Mouse (Mus musculus): ENCODE data around the gene Sufu. TPM values are rescaled to one million over a fixed set of nuclear protein-coding genes. Genes with fewer than 3 reads are reported as not detected.

The Sufu gene
- polyA plus RNA-seq, 1 experiment from 2014 or later: 15.2 TPM

DNA sequence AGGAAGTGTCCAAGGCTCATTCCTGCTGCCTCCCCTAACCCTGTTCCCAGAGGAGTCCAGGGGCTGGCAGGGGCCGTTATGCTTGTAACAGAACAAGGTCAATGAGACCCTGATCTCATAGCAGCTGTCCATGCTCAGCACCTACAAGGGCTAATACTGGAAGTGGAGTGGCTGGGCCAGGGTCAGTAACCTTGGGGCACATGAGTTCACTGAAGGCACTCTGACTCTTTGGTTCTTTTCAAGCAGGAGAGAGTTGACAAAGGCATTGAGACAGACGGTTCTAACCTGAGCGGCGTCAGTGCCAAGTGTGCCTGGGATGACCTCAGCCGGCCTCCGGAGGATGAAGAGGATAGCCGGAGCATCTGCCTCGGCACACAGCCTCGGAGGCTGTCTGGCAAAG lies 56.2 kb downstream of the Sufu start:
- Histone ChIP-seq H3K9ac (no peak overlapping the region), H3K27ac (peak overlapping the region; percentile 90), H3K36me3 (0 out of 2 replicates have a peak, but pooled peaks cover 3% of the 10 kb centered on the region), H3K4me3 (no peak overlapping the region), H3K9me3 (replicated peaks) (no peaks in the 10 kb centered on the region), H3K4me2 (no peak overlapping the region), H3K4me1 (replicated peaks) (peaks cover 72% of the 10 kb centered on the region), H3K27me3 (no peaks in the 10 kb centered on the region)
- WGBS: 82% methylated on average over 9 of the region's 9 CpGs
- ATAC-seq (replicated peaks; ENCODE audit: insufficient number of reproducible peaks, insufficient read depth, low FRiP score, low read depth): no peak

DNA sequence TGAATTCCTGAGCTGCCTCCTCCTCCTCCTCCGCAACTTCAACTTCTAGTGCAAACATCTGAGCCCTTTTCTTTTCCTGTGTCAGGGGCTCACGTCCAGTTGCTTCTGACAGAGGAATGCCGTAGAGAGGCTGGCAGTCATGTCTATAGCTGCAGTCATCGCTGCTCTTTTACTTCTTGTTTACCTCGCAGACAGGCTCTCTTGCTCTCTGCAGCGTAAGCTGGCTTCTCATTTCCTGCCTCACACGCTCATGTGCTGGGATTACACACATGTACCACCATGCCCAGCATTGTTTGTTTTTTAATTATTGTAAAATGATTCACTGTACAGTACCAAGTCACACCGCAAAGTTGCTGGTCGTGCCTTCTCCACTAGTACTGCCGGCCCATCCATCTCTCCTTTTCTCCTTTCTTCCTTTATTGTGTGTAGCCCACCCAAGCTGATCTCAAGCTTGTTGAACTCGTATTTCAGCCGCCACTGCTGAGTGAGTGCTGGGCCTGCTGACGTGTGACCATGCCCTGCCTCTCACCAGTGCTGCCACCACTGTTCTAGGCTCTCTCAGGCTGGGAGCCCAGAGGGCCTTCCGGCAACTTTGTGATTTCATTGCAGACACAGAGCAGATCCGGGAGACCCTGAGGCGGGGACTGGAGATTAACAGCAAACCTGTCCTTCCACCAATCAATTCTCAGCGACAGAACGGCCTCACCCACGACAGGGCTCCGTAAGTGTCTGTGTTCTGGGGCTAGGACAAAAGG lies 57.6 kb downstream of the Sufu start:
- peak; percentile 28 for ATAC-seq (replicated peaks; ENCODE audit: insufficient number of reproducible peaks, insufficient read depth, low FRiP score, low read depth)
- H3K36me3 ChIP-seq: 0 out of 2 replicates have a peak, but pooled peaks cover 3% of the 10 kb centered on the region

DNA sequence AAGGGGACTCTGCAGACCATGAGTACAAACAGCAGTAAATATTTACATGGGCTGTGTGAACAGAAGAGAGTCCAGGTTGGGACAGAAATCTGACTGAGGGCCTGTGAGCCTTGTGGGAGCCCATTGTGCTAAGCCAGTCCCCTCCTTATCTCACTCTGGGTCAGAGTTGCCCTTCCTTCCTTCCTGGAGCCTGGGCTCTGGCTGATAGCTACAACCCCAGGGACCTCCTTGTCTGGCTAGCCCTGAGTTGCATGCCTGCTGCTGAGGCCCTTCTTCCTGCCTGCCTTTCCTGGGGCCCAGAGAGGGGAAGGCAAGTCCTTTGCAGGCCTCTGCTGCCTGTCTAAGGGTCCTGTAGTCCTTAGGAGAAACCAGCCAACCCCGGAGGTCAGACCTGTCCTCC lies 58.3 kb downstream of the Sufu start:
- WGBS: 9% methylated on average over 1 of the region's 1 CpGs
- H3K9ac ChIP-seq: peak overlapping the region; percentile 9; the same call in 1 of the 2 replicates
- H3K4me3 ChIP-seq: no peak overlapping the region
- H3K27me3 ChIP-seq: no peaks in the 10 kb centered on the region
- ATAC-seq (replicated peaks; ENCODE audit: insufficient number of reproducible peaks, insufficient read depth, low FRiP score, low read depth): peak; percentile 68
- H3K36me3 ChIP-seq: 0 out of 2 replicates have a peak, but pooled peaks cover 3% of the 10 kb centered on the region
- H3K4me1 ChIP-seq (replicated peaks): peaks cover 80% of the 10 kb centered on the region
- peak overlapping the region; percentile 23 for H3K4me2 ChIP-seq
- H3K9me3 ChIP-seq (replicated peaks): no peaks in the 10 kb centered on the region
- H3K27ac ChIP-seq: peak overlapping the region; percentile 90

More for the DNA sequence above, 57.6 kb downstream of the Sufu start:
- H3K9ac ChIP-seq: 0 out of 2 replicates have a peak overlapping the region, but pooled peaks have one; percentile 9
- H3K4me3 ChIP-seq: no peak overlapping the region
- 28% methylated on average over 20 of the region's 20 CpGs for WGBS
- peaks cover 76% of the 10 kb centered on the region for H3K4me1 ChIP-seq (replicated peaks)
- no peaks in the 10 kb centered on the region for H3K9me3 ChIP-seq (replicated peaks)
- H3K27me3 ChIP-seq: no peaks in the 10 kb centered on the region
- peak overlapping the region; percentile 90 for H3K27ac ChIP-seq
- peak overlapping the region; percentile 23 for H3K4me2 ChIP-seq

DNA sequence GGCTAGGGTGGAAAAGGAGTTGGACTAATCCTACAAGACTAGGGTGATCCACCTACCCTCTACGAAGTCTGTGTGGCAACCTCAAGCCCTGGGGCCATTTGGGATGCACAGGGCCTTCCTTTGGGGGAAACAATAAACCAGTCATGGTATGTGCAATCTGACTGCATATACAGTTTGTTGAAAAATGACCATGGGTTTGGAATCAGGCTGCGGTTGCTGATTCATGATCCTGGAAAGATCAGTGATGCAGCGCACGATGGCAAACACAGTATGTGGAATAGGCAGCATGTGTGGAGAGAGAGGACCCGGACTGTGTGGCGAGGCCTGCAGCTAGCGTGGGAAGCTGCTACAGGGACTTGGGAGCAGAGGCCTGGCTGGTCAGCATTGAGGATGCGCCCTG lies 58.9 kb downstream of the Sufu start:
- peaks cover 86% of the 10 kb centered on the region for H3K4me1 ChIP-seq (replicated peaks)

DNA sequence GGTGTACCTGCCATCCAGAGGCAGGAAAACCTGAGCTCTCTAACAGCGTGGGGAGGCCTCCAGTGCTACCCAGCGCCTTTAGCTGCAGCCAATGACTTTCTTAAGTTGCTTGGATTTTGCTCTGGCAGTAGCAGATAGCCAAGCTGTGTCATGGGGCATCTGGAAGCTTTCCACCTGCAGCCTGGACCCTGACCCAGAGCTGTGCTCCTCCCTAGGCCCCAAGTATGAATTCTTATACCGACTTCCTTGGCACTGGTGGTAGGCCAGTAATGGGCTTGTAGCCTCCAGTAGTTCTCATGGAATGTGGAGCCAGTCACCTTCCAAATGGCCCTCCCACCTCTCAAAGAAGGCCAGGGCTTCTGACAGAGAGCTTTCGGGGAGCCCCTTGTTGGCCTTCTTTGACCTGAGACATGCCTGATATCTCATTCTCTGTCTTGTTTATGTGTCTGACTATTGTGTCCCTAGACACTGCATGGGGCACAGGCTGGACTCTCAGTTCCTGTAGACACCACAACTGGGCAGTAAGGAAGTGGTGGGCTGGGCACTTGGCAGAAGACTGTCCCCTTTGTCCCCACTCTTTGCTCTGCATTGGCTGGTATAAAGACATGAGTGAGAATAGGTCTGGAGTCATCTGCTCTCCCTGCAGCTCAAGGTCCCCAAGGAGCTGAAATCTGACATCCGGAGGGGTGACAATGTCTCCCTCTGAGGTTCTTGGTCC lies 59.5 kb downstream of the Sufu start:
- H3K4me1 ChIP-seq (replicated peaks): peaks cover 90% of the 10 kb centered on the region
- H3K9me3 ChIP-seq (replicated peaks): no peaks in the 10 kb centered on the region
- no peak overlapping the region for H3K4me3 ChIP-seq
- H3K9ac ChIP-seq: 0 out of 2 replicates have a peak overlapping the region, but pooled peaks have one; percentile 24
- ATAC-seq (replicated peaks; ENCODE audit: insufficient number of reproducible peaks, insufficient read depth, low FRiP score, low read depth): no peak
- no peaks in the 10 kb centered on the region for H3K27me3 ChIP-seq
- H3K4me2 ChIP-seq: no peak overlapping the region
- H3K27ac ChIP-seq: peak overlapping the region; percentile 90
- 0 out of 2 replicates have a peak, but pooled peaks cover 3% of the 10 kb centered on the region for H3K36me3 ChIP-seq
- WGBS: 68% methylated on average over 5 of the region's 5 CpGs

More for the DNA sequence above, 58.9 kb downstream of the Sufu start:
- WGBS: 84% methylated on average over 8 of the region's 8 CpGs
- no peak overlapping the region for H3K4me3 ChIP-seq
- no peaks in the 10 kb centered on the region for H3K27me3 ChIP-seq
- peak overlapping the region; percentile 90 for H3K27ac ChIP-seq
- H3K9me3 ChIP-seq (replicated peaks): no peaks in the 10 kb centered on the region
- no peak for ATAC-seq (replicated peaks; ENCODE audit: insufficient number of reproducible peaks, insufficient read depth, low FRiP score, low read depth)
- H3K36me3 ChIP-seq: 0 out of 2 replicates have a peak, but pooled peaks cover 3% of the 10 kb centered on the region
- H3K9ac ChIP-seq: peak overlapping the region; percentile 24
- peak overlapping the region; percentile 23 for H3K4me2 ChIP-seq

DNA sequence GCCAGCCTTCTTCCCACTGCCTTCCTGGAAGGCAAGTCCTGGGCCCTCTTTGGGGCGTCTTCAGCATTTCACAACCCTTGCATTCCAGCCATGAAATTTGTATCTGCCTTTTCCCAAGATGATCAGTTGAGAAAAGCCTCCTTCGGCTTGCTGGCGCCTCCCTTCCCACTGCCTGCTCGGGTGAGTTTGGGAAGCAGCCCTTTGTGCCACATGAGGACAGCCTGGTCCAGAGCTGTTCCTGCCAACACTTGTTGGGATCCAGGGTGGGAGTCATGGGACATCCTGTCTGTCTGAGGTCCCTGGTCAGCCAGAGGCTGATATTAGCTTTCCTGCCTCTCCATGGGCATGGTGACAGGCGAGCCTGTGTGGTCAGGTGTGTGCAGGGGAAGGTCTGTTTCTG lies 61.1 kb downstream of the Sufu start:
- WGBS: 79% methylated on average over 5 of the region's 5 CpGs
- 0 out of 2 replicates have a peak, but pooled peaks cover 3% of the 10 kb centered on the region for H3K36me3 ChIP-seq

DNA sequence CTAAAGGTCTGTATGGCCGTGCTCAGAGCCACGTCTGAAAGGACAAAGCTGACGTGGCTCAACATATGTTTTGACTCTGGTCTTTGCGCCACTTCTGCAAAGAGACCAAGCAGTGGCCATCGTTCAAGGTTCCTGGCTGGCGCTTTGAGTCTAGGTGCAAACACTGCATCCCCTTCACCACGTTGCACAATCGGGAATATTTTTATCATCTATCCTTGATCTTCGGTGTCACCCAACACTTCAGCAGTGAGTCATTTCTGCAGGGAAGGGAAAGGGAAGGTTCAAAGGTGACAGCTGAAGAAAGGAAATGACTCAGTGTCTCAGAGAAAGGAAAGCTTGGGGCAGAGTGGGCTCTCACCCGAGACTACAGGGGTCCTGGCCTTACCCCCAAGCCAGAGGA lies 62.6 kb downstream of the Sufu start:
- no peaks in the 10 kb centered on the region for H3K27me3 ChIP-seq
- WGBS: 44% methylated on average over 10 of the region's 10 CpGs
- 0 out of 2 replicates have a peak, but pooled peaks cover 8% of the 10 kb centered on the region for H3K36me3 ChIP-seq
- H3K4me1 ChIP-seq (replicated peaks): peaks cover 66% of the 10 kb centered on the region
- ATAC-seq (replicated peaks; ENCODE audit: insufficient number of reproducible peaks, insufficient read depth, low FRiP score, low read depth): no peak
- H3K9me3 ChIP-seq (replicated peaks): no peaks in the 10 kb centered on the region
- H3K27ac ChIP-seq: peak overlapping the region; percentile 80
- no peak overlapping the region for H3K4me3 ChIP-seq
- H3K9ac ChIP-seq: peak overlapping the region; percentile 1; the same call in 1 of the 2 replicates
- no peak overlapping the region for H3K4me2 ChIP-seq

More for the DNA sequence above, 61.1 kb downstream of the Sufu start:
- Histone ChIP-seq H3K9ac (no peak overlapping the region), H3K4me3 (no peak overlapping the region), H3K27ac (peak overlapping the region; percentile 21), H3K9me3 (replicated peaks) (no peaks in the 10 kb centered on the region), H3K4me1 (replicated peaks) (peaks cover 79% of the 10 kb centered on the region), H3K27me3 (no peaks in the 10 kb centered on the region), H3K4me2 (no peak overlapping the region)
- ATAC-seq (replicated peaks; ENCODE audit: insufficient number of reproducible peaks, insufficient read depth, low FRiP score, low read depth): no peak

DNA sequence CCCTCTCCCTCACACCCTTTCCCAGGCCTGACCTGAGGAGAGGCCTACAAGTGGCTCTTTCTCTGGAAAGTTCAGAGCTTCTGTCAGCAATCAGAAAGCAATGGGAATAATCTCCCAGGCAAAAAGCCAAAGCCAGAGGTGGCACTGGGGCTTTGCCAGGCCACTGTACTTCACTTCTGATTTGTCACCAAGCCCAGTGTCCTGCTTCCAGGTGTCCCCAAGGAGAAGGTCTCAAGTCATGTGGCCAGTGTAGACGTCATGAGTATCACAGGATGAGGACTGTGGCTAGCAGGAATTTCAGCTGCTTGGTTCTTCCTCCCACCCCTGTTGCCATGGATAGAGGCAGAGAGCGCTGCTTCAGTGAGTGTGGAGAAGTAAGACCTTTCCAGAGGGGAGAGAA lies 63.2 kb downstream of the Sufu start:
- peak overlapping the region; percentile 80 for H3K27ac ChIP-seq
- H3K4me3 ChIP-seq: no peak overlapping the region
- 0 out of 2 replicates have a peak, but pooled peaks cover 8% of the 10 kb centered on the region for H3K36me3 ChIP-seq
- 40% methylated on average over 2 of the region's 2 CpGs for WGBS
- peak; percentile 56; the same call in 1 of the 2 replicates for ATAC-seq (replicated peaks; ENCODE audit: insufficient number of reproducible peaks, insufficient read depth, low FRiP score, low read depth)
- no peak overlapping the region for H3K4me2 ChIP-seq
- H3K27me3 ChIP-seq: no peaks in the 10 kb centered on the region
- no peak overlapping the region for H3K9ac ChIP-seq
- peaks cover 59% of the 10 kb centered on the region for H3K4me1 ChIP-seq (replicated peaks)
- no peaks in the 10 kb centered on the region for H3K9me3 ChIP-seq (replicated peaks)

DNA sequence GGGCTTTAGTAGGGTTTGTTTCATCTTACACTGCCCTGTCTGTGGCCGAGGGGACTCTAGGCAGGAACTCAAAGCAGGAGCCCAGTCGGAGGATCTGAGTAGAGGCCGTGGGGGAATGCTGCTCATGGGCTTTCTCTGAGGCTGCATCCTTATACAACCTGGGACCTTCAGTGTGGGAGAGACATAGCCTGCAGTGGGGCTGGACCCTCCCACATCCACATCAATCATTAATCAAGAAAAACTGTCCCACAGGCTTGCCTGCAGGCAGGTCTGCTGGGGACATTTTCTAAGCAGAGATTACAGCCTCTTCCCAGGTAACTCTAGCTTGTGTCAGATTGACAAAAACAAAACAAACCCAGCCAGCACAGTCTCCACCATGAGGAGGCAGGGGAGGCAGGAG lies 65.9 kb downstream of the Sufu start:
- no peak overlapping the region for H3K4me3 ChIP-seq
- H3K9ac ChIP-seq: no peak overlapping the region
- H3K9me3 ChIP-seq (replicated peaks): no peaks in the 10 kb centered on the region
- H3K27ac ChIP-seq: no peak overlapping the region
- H3K36me3 ChIP-seq: 0 out of 2 replicates have a peak, but pooled peaks cover 5% of the 10 kb centered on the region
- peaks cover 40% of the 10 kb centered on the region for H3K4me1 ChIP-seq (replicated peaks)
- WGBS: 81% methylated on average over 3 of the region's 3 CpGs
- no peak for ATAC-seq (replicated peaks; ENCODE audit: insufficient number of reproducible peaks, insufficient read depth, low FRiP score, low read depth)
- no peak overlapping the region for H3K4me2 ChIP-seq
- H3K27me3 ChIP-seq: no peaks in the 10 kb centered on the region

DNA sequence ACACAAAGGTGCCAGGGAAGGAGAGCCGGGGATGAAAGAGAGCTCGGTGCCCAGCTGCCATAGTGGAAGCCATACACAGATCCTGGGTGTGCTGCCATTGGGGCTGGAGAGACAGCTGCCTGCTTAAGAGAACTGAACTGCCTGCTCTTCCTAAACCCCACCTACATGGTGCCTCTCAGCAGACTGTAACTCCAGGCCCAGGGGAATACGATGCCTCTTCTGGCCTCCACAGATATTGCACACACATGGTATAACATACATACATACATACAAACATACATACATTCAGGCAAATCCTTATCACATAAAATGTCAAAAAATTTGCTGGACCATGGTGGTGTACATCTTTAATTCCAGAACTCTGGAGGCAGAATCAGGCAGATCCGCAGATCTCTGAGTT lies 66.8 kb downstream of the Sufu start:
- Histone ChIP-seq H3K4me2 (no peak overlapping the region), H3K27ac (no peak overlapping the region), H3K9me3 (replicated peaks) (no peaks in the 10 kb centered on the region), H3K36me3 (0 out of 2 replicates have a peak, but pooled peaks cover 8% of the 10 kb centered on the region), H3K9ac (no peak overlapping the region), H3K4me3 (no peak overlapping the region), H3K4me1 (replicated peaks) (peaks cover 33% of the 10 kb centered on the region), H3K27me3 (no peaks in the 10 kb centered on the region)
- no peak for ATAC-seq (replicated peaks; ENCODE audit: insufficient number of reproducible peaks, insufficient read depth, low FRiP score, low read depth)
- WGBS: 94% methylated on average over 4 of the region's 4 CpGs

DNA sequence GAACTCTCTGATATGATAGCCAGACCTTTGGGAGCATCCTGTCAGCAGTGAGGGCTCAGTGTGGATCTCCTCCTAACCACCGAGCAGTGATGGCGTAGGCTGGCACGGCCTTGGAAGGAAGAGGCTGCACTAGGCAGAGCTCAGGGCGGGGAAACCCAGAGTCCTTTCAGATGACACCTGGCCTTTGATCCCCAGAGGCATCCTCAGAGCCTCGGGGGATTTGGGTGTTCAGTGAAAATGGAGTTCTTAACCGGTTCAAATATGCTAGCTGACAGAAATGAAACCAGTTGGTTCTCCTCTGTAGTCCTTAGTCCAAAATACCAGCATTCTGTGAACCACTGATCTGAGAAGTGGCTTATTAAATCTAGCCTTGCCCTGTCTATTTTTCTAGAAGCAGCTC lies 69.5 kb downstream of the Sufu start:
- ATAC-seq (replicated peaks; ENCODE audit: insufficient number of reproducible peaks, insufficient read depth, low FRiP score, low read depth): no peak
- H3K36me3 ChIP-seq: 0 out of 2 replicates have a peak, but pooled peaks cover 9% of the 10 kb centered on the region
- H3K9ac ChIP-seq: no peak overlapping the region
- WGBS: 67% methylated on average over 6 of the region's 6 CpGs
- no peak overlapping the region for H3K4me2 ChIP-seq
- no peaks in the 10 kb centered on the region for H3K27me3 ChIP-seq
- no peaks in the 10 kb centered on the region for H3K9me3 ChIP-seq (replicated peaks)
- H3K4me1 ChIP-seq (replicated peaks): peaks cover 28% of the 10 kb centered on the region
- H3K27ac ChIP-seq: no peak overlapping the region
- no peak overlapping the region for H3K4me3 ChIP-seq
